Mouse (Mus musculus) bone marrow, adult 2 months (tissue): ENCODE measurements around the gene Stx4a.

ENCODE experiments used
- CTCF ChIP-seq: fragments of 200-500 bp; IDR thresholded peaks from 2 replicates; pipeline ENCODE4 v1.5.1; 2011; ENCODE audit warnings: low read length, control low read depth; ENCODE audit not compliant: control insufficient read depth, insufficient read depth
- POLR2A ChIP-seq: fragments of 200-500 bp; IDR thresholded peaks from 2 replicates; pipeline ENCODE4 v1.6.1; 2011; ENCODE audit warnings: low read depth, mild to moderate bottlenecking, control low read depth, low read length, borderline replicate concordance; ENCODE audit not compliant: control insufficient read depth

DNA sequence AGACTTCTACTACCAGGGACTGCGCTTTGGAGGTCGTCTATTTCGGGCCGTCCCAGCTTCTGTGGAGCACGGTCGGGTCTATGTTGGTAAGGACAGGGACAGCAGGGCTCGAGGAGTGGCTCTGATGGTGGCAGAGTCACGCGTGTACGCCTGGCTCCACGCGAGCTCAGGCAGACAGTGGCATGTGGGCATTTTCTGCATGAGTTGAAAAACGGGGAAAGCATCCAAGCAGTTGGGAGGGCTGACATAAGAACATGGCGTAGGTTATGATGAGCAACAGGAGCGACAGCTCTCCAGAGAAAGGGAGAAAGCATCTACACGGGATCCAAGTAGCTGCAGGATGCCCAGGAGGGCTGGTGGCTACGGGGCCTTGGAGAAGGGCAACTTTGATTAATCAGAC is 21.8 kb upstream of the Stx4a start:
- TF ChIP-seq CTCF (no peak), POLR2A (no peak)
